Mouse (Mus musculus): ENCODE data around the gene Gpr3. TPM values are rescaled to one million over a fixed set of nuclear protein-coding genes. Genes with fewer than 3 reads are reported as not detected.

Gpr3 gene
- polyA plus RNA-seq, 1 experiment from 2014 or later, result not detected

DNA sequence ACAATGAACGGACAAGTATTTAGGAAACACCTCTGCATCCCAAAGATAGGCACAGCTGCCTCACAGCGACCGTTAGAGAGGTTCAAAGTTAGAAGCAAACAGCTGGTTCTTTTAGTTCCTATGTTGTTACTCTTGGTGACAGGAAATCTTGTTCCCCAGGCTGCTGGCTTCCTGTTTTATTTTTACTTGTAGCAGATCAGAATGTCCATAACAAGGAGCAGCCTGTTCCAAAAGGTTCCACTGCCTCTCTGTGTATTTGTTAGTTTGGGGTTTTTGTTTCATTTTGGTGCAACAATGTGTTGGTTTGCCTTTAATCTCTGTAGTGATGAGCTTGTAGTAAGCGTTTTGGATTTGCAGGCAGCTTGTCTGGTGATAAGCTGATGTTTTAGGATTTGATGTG, 38.0 kb downstream of the Gpr3 start:
- 52% methylated on average over 4 of the region's 4 CpGs for WGBS
- Histone ChIP-seq H3K9ac (ENCODE audit: low read depth, low read length) (no peak overlapping the region), H3K4me2 (replicated peaks; ENCODE audit: low read depth) (peak overlapping the region; percentile 3; the same call in 1 of the 2 replicates), H3K4me1 (replicated peaks; ENCODE audit: control insufficient read depth, insufficient read depth, low read length) (peaks cover 21% of the 10 kb centered on the region), H3K27me3 (replicated peaks; ENCODE audit: control insufficient read depth, insufficient read depth, low read length) (no peaks in the 10 kb centered on the region), H3K36me3 (ENCODE audit: control insufficient read depth, insufficient read depth) (peaks cover 28% of the 10 kb centered on the region), H3K9me3 (ENCODE audit: control insufficient read depth) (no peaks in the 10 kb centered on the region), H3K4me3 (ENCODE audit: low read depth, low read length) (no peak overlapping the region), H3K27ac (ENCODE audit: low read depth, low read length) (peak overlapping the region; percentile 43; the same call in 1 of the 2 replicates)
- no peak for TF ChIP-seq CTCF (IDR thresholded peaks at IDR 0.05; ENCODE audit: low read depth)
- ATAC-seq, result no peak

DNA sequence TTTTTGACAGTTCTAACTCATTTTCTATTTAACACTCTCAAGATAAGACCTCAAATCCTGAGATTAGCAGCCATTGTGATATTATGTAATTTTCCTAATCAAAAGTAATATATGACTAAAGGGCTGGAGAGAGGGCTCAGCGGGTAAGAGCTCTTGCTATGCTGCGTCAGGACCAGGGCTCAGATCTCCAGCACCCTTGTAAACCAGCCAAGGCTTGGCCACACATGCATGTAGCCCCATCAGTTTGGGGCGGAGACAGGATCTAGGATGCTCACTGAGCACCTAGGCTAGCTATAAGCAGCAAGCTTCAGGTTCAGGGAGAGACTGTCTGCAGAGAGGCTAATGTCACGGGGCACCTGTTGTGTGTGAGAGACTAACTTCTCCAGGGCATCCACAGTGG, 39.9 kb downstream of the Gpr3 start:
- no peak for ATAC-seq
- no peak overlapping the region for H3K4me3 ChIP-seq (ENCODE audit: low read depth, low read length)
- H3K27me3 ChIP-seq (replicated peaks; ENCODE audit: control insufficient read depth, insufficient read depth, low read length), result no peaks in the 10 kb centered on the region
- no peak overlapping the region for H3K27ac ChIP-seq (ENCODE audit: low read depth, low read length)
- H3K36me3 ChIP-seq (ENCODE audit: control insufficient read depth, insufficient read depth), result peaks cover 10% of the 10 kb centered on the region; the same call in 1 of the 2 replicates
- no peak overlapping the region for H3K9ac ChIP-seq (ENCODE audit: low read depth, low read length)
- peaks cover 18% of the 10 kb centered on the region for H3K4me1 ChIP-seq (replicated peaks; ENCODE audit: control insufficient read depth, insufficient read depth, low read length)
- no peak overlapping the region for H3K4me2 ChIP-seq (replicated peaks; ENCODE audit: low read depth)
- WGBS, result 66% methylated on average over 4 of the region's 4 CpGs
- TF ChIP-seq CTCF (IDR thresholded peaks at IDR 0.05; ENCODE audit: low read depth), result no peak
- no peaks in the 10 kb centered on the region for H3K9me3 ChIP-seq (ENCODE audit: control insufficient read depth)

DNA sequence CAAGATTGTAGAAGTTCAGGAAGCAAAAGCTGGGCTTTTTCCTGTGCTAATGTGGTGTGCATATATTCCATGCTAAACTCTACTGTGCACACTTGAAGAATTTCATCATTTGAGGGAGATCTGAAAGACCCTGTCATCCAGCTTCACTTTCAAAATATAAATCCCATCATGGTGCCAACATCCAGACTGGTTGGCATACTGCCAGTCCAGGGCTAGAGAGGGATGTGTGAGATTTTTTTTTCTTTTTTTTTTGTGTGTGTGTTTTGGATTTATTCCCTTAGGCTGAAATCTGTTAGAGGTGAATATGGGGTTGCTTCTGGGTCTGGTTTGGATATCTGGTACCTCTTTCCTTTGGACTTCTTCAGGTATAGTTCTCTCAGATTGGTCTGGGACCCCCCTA, 41.7 kb downstream of the Gpr3 start:
- Histone ChIP-seq H3K9me3 (ENCODE audit: control insufficient read depth) (no peaks in the 10 kb centered on the region), H3K4me2 (replicated peaks; ENCODE audit: low read depth) (no peak overlapping the region), H3K36me3 (ENCODE audit: control insufficient read depth, insufficient read depth) (no peaks in the 10 kb centered on the region; the same call in 1 of the 2 replicates), H3K27ac (ENCODE audit: low read depth, low read length) (no peak overlapping the region), H3K27me3 (replicated peaks; ENCODE audit: control insufficient read depth, insufficient read depth, low read length) (no peaks in the 10 kb centered on the region), H3K4me1 (replicated peaks; ENCODE audit: control insufficient read depth, insufficient read depth, low read length) (peaks cover 16% of the 10 kb centered on the region), H3K9ac (ENCODE audit: low read depth, low read length) (no peak overlapping the region), H3K4me3 (ENCODE audit: low read depth, low read length) (no peak overlapping the region)
- ATAC-seq, result no peak
- TF ChIP-seq CTCF (IDR thresholded peaks at IDR 0.05; ENCODE audit: low read depth), result no peak

DNA sequence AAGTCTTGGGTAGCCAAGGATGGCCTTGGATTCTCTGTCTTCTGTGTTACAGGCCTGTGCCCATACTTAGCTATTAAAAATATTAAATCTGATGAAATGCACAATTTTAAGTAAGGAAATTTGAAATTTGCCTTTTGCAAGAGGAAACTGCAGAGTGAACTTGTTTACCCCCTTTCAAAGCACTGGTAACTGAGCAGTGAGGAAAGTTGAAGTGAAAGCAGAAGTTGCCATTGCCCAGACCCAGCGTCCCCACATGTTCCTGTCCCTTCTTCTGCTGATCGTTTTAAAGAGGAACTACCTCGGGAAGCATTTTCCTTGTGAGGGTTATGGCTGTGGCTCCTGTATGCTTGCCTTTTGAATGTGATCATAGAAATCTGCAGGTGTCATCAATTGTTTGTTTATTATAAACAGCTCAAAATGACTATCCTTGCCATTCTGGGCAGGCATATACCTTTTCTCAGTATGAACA, 42.2 kb downstream of the Gpr3 start:
- Histone ChIP-seq H3K27me3 (replicated peaks; ENCODE audit: control insufficient read depth, insufficient read depth, low read length) (no peaks in the 10 kb centered on the region), H3K4me3 (ENCODE audit: low read depth, low read length) (no peak overlapping the region), H3K36me3 (ENCODE audit: control insufficient read depth, insufficient read depth) (peaks cover 2% of the 10 kb centered on the region; the same call in 1 of the 2 replicates), H3K27ac (ENCODE audit: low read depth, low read length) (peak overlapping the region; percentile 42), H3K4me2 (replicated peaks; ENCODE audit: low read depth) (0 out of 2 replicates have a peak overlapping the region, but pooled peaks have one; percentile 10), H3K9me3 (ENCODE audit: control insufficient read depth) (no peaks in the 10 kb centered on the region), H3K9ac (ENCODE audit: low read depth, low read length) (no peak overlapping the region), H3K4me1 (replicated peaks; ENCODE audit: control insufficient read depth, insufficient read depth, low read length) (peaks cover 16% of the 10 kb centered on the region)
- no peak for TF ChIP-seq CTCF (IDR thresholded peaks at IDR 0.05; ENCODE audit: low read depth)
- ATAC-seq, result no peak
- WGBS, result 54% methylated on average over 3 of the region's 3 CpGs

DNA sequence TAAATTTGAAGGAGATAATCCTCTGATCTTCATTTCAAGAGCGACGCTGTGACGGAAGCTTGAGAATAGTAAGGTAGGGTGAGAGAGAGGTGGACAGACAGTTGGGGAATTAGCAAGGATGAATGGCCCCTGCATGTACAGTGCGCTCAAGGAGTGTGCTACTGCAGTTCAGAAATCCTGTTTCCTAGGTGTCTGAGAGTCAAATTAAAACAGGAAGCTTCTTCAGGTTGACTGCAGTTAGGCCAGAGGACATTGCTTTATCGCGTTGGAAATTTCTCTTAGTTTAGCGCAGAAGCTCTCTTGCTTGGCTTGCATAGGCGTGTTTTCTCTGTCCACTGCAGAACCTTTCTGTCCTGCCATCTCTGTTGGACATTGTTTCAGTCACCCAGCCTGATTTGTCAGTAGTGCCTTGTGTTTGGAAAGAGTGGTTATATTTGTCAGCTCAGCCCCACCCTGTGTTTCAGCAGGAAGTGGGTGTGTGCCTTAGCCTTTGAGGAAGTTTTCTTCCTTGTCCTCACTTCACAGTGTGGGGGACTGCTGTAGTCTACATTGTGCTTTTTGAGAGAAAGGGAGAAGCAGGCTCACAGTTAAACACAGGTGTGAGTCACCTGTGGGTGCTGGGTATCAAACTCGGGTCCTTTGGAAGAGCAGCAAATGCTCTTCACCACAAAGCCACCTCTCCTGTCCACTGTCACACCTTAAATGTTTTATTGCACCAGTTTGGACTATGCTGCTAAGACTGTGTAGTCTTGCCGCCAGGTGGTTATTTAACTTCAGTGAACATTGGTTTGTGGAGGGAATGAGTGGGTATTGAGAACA, 42.9 kb downstream of the Gpr3 start:
- WGBS, result 53% methylated on average over 10 of the region's 10 CpGs
- H3K4me2 ChIP-seq (replicated peaks; ENCODE audit: low read depth), result peak overlapping the region; percentile 10; the same call in 1 of the 2 replicates
- peaks cover 5% of the 10 kb centered on the region; the same call in 1 of the 2 replicates for H3K36me3 ChIP-seq (ENCODE audit: control insufficient read depth, insufficient read depth)
- H3K9ac ChIP-seq (ENCODE audit: low read depth, low read length), result no peak overlapping the region
- H3K4me1 ChIP-seq (replicated peaks; ENCODE audit: control insufficient read depth, insufficient read depth, low read length), result peaks cover 16% of the 10 kb centered on the region
- peak; percentile 84 for ATAC-seq
- H3K27me3 ChIP-seq (replicated peaks; ENCODE audit: control insufficient read depth, insufficient read depth, low read length), result no peaks in the 10 kb centered on the region
- TF ChIP-seq CTCF (IDR thresholded peaks at IDR 0.05; ENCODE audit: low read depth), result peak; percentile 23; the same call in 1 of the 2 replicates
- H3K4me3 ChIP-seq (ENCODE audit: low read depth, low read length), result no peak overlapping the region
- peak overlapping the region; percentile 42 for H3K27ac ChIP-seq (ENCODE audit: low read depth, low read length)
- no peaks in the 10 kb centered on the region for H3K9me3 ChIP-seq (ENCODE audit: control insufficient read depth)

DNA sequence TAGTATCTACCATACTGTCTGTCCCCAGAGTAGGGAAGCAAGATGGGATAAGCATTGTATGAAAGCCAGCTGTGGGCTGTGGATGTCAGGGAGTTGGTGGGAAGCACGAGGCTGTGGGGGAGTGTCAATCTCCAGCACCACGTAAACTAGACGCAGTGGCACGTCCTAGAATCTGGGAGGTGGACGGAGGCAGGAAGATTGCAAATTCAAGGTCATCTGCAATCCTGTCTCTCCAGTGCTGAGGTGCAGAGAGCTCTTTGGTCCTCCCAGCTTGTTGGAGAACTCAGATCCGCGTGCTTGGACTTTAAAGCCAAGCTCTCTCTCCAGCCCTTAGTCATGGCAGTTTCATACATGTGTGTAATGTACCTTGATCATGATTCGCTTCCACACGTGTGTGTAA, 45.6 kb downstream of the Gpr3 start:
- H3K27me3 ChIP-seq (replicated peaks; ENCODE audit: control insufficient read depth, insufficient read depth, low read length), result no peaks in the 10 kb centered on the region
- H3K36me3 ChIP-seq (ENCODE audit: control insufficient read depth, insufficient read depth), result peaks cover 5% of the 10 kb centered on the region; the same call in 1 of the 2 replicates
- no peak for ATAC-seq
- no peak overlapping the region for H3K4me2 ChIP-seq (replicated peaks; ENCODE audit: low read depth)
- H3K4me1 ChIP-seq (replicated peaks; ENCODE audit: control insufficient read depth, insufficient read depth, low read length), result peaks cover 16% of the 10 kb centered on the region
- WGBS, result 78% methylated on average over 9 of the region's 9 CpGs
- no peak overlapping the region for H3K9ac ChIP-seq (ENCODE audit: low read depth, low read length)
- H3K4me3 ChIP-seq (ENCODE audit: low read depth, low read length), result no peak overlapping the region
- H3K27ac ChIP-seq (ENCODE audit: low read depth, low read length), result no peak overlapping the region
- no peaks in the 10 kb centered on the region for H3K9me3 ChIP-seq (ENCODE audit: control insufficient read depth)
- TF ChIP-seq CTCF (IDR thresholded peaks at IDR 0.05; ENCODE audit: low read depth), result no peak
